Mouse (Mus musculus) ES-E14 (cell line): ENCODE results near the gene Plekhb2.

Experiments
- CHD2 ChIP-seq: IDR thresholded peaks from 2 replicates; pipeline ENCODE4 v1.6.1; 2014; ENCODE audit warnings: mild to moderate bottlenecking, low read depth, low read length, inconsistent platforms
- ZNF384 ChIP-seq: IDR thresholded peaks from 2 replicates; pipeline ENCODE4 v1.6.1; 2012; ENCODE audit warnings: low read depth, low read length, inconsistent platforms

GRCm38 (mm10) chr1:34815843-34816242 lies 33.9 kb upstream of the Plekhb2 start:
- TF ChIP-seq ZNF384 (no peak), CHD2 (no peak)
